Mouse (Mus musculus) liver, adult 2 months (tissue): Measurements from ENCODE around the gene Plpp1.

Source experiments
- CTCF ChIP-seq: fragments of 200-500 bp; IDR thresholded peaks from 2 replicates; pipeline ENCODE4 v1.5.1; 2011; ENCODE audit warnings: low read depth, low read length, control low read depth
- POLR2A ChIP-seq: fragments of 200-500 bp; IDR thresholded peaks from 2 replicates; pipeline ENCODE4 v1.6.1; 2011; ENCODE audit warnings: low read length, control low read depth; ENCODE audit not compliant: insufficient read depth; ENCODE audit errors: extremely low read depth

GRCm38 (mm10) chr13:112833895-112834263 lies 33.3 kb downstream of the Plpp1 start:
- TF ChIP-seq POLR2A, result no peak
- no peak for TF ChIP-seq CTCF
